Mouse (Mus musculus): Measurements from ENCODE around the gene Nmi. TPM values are rescaled to one million over a fixed set of nuclear protein-coding genes. Genes with fewer than 3 reads are reported as not detected.

The Nmi gene
- polyA plus RNA-seq, 1 experiment from 2014 or later, result 29.3 TPM

DNA sequence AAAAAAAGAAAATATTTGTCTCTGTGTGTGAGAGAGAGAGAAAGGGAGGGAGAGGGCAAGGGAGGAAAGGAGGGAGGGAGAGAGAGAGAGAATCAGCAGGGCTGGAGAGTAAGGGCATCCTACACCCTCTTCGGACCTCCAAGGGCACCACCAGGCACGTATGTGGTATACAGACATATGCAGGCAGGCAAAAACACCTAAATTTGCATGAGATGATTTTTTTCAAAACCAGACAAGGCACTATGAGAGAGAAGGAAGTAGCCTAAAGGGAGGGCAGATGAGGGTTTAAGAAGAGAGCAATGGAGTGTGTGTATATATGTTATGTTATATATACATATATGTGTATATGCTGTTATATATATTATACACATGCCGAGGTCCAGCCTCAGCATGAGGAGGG is 6.0 kb downstream of the Nmi start:
- Histone ChIP-seq H3K9ac (ENCODE audit: low read length) (no peak overlapping the region), H3K27me3 (ENCODE audit: control insufficient read depth, insufficient read depth, low read depth, low read length) (no peaks in the 10 kb centered on the region), H3K9me3 (ENCODE audit: control insufficient read depth, low read length) (no peaks in the 10 kb centered on the region), H3K4me2 (ENCODE audit: low read depth, low read length) (no peak overlapping the region), H3K27ac (ENCODE audit: low read length) (no peak overlapping the region), H3K4me1 (replicated peaks; ENCODE audit: control insufficient read depth, insufficient read depth, low read length) (no peaks in the 10 kb centered on the region), H3K4me3 (ENCODE audit: low read length) (no peak overlapping the region), H3K36me3 (ENCODE audit: control insufficient read depth, insufficient read depth, low read length) (no peaks in the 10 kb centered on the region)
- no peak for ATAC-seq (ENCODE audit: low read depth)
- WGBS, result 68% methylated on average over 3 of the region's 3 CpGs

DNA sequence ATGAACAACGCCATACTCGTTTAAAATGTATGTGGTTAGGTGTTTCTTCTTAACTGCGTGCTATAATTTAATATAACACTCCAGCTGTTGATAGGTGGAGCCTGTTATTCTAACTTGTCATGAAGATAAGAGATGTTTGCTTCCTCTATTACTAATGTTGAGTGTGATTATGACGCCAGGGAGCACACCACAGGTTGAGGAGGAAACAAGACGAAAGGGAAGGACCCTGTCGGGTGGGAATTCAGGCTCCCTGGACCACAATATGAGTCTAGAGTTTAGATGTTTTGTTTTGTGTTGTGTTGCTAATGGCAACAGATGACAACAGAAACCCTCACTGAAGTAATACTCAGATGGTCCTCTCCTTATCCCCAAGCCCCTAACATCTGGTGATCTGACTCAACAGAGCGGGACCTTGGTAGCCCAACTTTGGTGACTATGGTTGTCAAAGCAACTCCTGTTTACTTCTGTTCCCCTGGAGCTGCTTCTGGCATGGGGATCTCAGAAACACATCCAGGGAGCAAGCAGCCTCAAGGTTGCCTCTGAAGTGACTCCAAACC is 19.6 kb downstream of the Nmi start:
- Histone ChIP-seq H3K27ac (ENCODE audit: low read length) (no peak overlapping the region), H3K36me3 (ENCODE audit: control insufficient read depth, insufficient read depth, low read length) (no peaks in the 10 kb centered on the region), H3K27me3 (ENCODE audit: control insufficient read depth, insufficient read depth, low read depth, low read length) (no peaks in the 10 kb centered on the region), H3K9me3 (ENCODE audit: control insufficient read depth, low read length) (no peaks in the 10 kb centered on the region), H3K4me2 (ENCODE audit: low read depth, low read length) (no peak overlapping the region), H3K4me1 (replicated peaks; ENCODE audit: control insufficient read depth, insufficient read depth, low read length) (no peaks in the 10 kb centered on the region), H3K4me3 (ENCODE audit: low read length) (no peak overlapping the region), H3K9ac (ENCODE audit: low read length) (no peak overlapping the region)
- ATAC-seq (ENCODE audit: low read depth), result no peak
- 86% methylated on average over 7 of the region's 7 CpGs for WGBS

GRCm38 (mm10) chr2:51950876-51951275 is 22.4 kb downstream of the Nmi start:
- WGBS, result 28% methylated on average over 1 of the region's 1 CpGs
- no peaks in the 10 kb centered on the region for H3K36me3 ChIP-seq (ENCODE audit: control insufficient read depth, insufficient read depth, low read length)
- no peak overlapping the region for H3K4me3 ChIP-seq (ENCODE audit: low read length)
- ATAC-seq (ENCODE audit: low read depth), result no peak
- no peak overlapping the region for H3K9ac ChIP-seq (ENCODE audit: low read length)
- H3K27me3 ChIP-seq (ENCODE audit: control insufficient read depth, insufficient read depth, low read depth, low read length), result no peaks in the 10 kb centered on the region
- H3K9me3 ChIP-seq (ENCODE audit: control insufficient read depth, low read length), result no peaks in the 10 kb centered on the region
- H3K4me2 ChIP-seq (ENCODE audit: low read depth, low read length), result no peak overlapping the region
- H3K4me1 ChIP-seq (replicated peaks; ENCODE audit: control insufficient read depth, insufficient read depth, low read length), result 0 out of 2 replicates have a peak, but pooled peaks cover 4% of the 10 kb centered on the region
- no peak overlapping the region for H3K27ac ChIP-seq (ENCODE audit: low read length)

DNA sequence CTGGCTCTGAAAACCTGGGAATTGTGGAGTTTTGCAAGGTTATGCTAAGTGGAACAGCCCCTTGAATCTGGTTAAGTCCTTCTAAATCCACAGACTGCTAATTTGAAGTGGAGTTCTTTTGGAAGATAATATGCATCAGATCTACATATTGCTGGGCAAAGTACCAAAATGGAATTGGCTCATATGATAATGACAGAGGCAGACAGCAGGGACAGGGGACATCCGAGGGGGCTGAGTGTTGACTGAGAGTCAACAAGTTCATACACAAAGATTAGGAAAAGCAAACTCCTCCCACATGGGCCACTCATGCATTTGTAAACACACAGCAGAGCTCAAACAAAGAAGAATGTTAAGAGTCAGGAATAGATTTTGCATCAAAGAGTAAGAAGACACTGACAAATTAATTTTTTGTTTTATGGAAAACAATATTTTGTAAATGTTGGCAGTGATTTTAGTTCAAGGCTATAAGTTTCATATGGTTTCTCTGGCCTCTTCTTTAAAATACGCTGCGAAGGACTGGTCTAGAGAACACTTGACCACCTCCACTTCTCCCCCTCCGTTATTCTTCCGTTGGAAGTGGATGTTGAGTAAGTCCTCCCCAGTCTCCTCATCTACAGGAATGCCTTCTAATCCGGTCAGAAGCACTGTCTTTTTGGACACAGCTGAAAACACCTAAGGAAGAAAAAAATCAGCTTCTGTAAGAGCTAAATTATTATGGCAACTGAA is 25.0 kb downstream of the Nmi start:
- WGBS, result 25% methylated on average over 6 of the region's 6 CpGs
- peak; percentile 98 for ATAC-seq (ENCODE audit: low read depth)
- peak overlapping the region; percentile 39 for H3K27ac ChIP-seq (ENCODE audit: low read length)
- H3K36me3 ChIP-seq (ENCODE audit: control insufficient read depth, insufficient read depth, low read length), result no peaks in the 10 kb centered on the region
- H3K9ac ChIP-seq (ENCODE audit: low read length), result no peak overlapping the region
- no peaks in the 10 kb centered on the region for H3K27me3 ChIP-seq (ENCODE audit: control insufficient read depth, insufficient read depth, low read depth, low read length)
- H3K4me2 ChIP-seq (ENCODE audit: low read depth, low read length), result no peak overlapping the region
- H3K4me3 ChIP-seq (ENCODE audit: low read length), result no peak overlapping the region
- 0 out of 2 replicates have a peak, but pooled peaks cover 4% of the 10 kb centered on the region for H3K4me1 ChIP-seq (replicated peaks; ENCODE audit: control insufficient read depth, insufficient read depth, low read length)
- 0 out of 2 replicates have a peak, but pooled peaks cover 2% of the 10 kb centered on the region for H3K9me3 ChIP-seq (ENCODE audit: control insufficient read depth, low read length)

DNA sequence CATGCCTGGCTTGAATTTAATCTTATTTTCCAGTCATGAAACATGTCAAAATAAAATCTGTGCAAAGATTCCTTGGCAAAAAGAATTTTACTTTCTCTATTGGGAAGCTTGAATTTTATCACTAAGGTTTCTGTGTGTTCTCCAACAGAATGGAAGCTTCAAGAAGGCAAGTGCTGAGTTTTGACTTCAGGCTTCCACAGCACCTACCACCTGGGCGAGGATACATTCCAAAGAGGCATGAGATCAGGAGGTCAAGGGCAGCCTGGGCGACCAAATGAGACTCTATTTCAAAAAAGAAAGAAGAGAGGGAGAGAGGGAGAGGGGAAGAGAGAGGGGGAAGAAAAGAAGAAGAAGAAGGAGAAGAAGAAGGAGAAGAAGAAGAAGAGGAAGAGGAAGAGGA is 27.5 kb downstream of the Nmi start:
- H3K27me3 ChIP-seq (ENCODE audit: control insufficient read depth, insufficient read depth, low read depth, low read length), result no peaks in the 10 kb centered on the region
- WGBS, result 64% methylated on average over 2 of the region's 2 CpGs
- ATAC-seq (ENCODE audit: low read depth), result no peak
- H3K36me3 ChIP-seq (ENCODE audit: control insufficient read depth, insufficient read depth, low read length), result no peaks in the 10 kb centered on the region
- H3K4me1 ChIP-seq (replicated peaks; ENCODE audit: control insufficient read depth, insufficient read depth, low read length), result 0 out of 2 replicates have a peak, but pooled peaks cover 4% of the 10 kb centered on the region
- no peak overlapping the region for H3K9ac ChIP-seq (ENCODE audit: low read length)
- no peak overlapping the region for H3K4me2 ChIP-seq (ENCODE audit: low read depth, low read length)
- no peak overlapping the region for H3K27ac ChIP-seq (ENCODE audit: low read length)
- 0 out of 2 replicates have a peak, but pooled peaks cover 2% of the 10 kb centered on the region for H3K9me3 ChIP-seq (ENCODE audit: control insufficient read depth, low read length)
- H3K4me3 ChIP-seq (ENCODE audit: low read length), result no peak overlapping the region

DNA sequence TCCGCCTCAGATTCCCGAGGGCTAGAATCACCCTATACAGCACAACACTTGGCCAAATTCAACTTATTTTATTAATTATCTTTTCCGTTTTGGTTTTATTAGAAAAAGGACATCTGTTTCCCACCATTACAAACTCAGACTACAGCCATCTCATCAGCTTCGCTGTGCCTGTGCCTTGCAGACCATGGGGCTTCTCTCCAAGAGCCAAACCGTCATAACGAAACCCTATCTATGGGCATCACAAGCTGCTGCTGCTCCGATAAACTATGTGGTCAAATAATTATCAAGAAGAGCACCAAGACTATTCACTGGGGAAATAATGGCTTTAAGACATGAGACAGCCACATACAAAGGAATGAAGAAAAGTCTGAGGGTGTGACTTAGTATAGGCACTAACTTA is 31.5 kb downstream of the Nmi start:
- no peaks in the 10 kb centered on the region for H3K27me3 ChIP-seq (ENCODE audit: control insufficient read depth, insufficient read depth, low read depth, low read length)
- no peak overlapping the region for H3K27ac ChIP-seq (ENCODE audit: low read length)
- H3K9me3 ChIP-seq (ENCODE audit: control insufficient read depth, low read length), result 0 out of 2 replicates have a peak, but pooled peaks cover 2% of the 10 kb centered on the region
- WGBS, result 90% methylated on average over 7 of the region's 7 CpGs
- no peak overlapping the region for H3K4me3 ChIP-seq (ENCODE audit: low read length)
- no peak overlapping the region for H3K9ac ChIP-seq (ENCODE audit: low read length)
- no peak overlapping the region for H3K4me2 ChIP-seq (ENCODE audit: low read depth, low read length)
- no peak for ATAC-seq (ENCODE audit: low read depth)
- no peaks in the 10 kb centered on the region for H3K4me1 ChIP-seq (replicated peaks; ENCODE audit: control insufficient read depth, insufficient read depth, low read length)
- no peaks in the 10 kb centered on the region for H3K36me3 ChIP-seq (ENCODE audit: control insufficient read depth, insufficient read depth, low read length)

DNA sequence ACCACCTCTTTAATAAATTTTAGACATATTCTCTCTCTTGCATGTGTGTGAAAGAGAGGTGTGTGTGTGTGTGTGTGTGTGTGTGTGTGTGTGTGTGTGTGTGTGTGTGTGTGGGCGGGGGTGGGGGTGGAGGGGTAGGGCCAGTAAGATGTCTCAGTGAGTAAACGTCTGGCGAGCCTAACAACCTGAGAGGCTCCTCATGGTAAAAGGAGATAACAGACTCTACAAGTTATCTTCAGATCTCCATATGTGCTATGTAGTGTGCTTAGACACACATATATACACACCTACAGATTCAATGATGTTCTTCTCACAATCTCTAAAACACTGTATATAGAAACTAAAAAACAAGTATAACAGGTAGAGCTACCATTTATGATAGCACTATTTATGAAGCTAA is 34.5 kb downstream of the Nmi start:
- Histone ChIP-seq H3K27me3 (ENCODE audit: control insufficient read depth, insufficient read depth, low read depth, low read length) (no peaks in the 10 kb centered on the region), H3K4me2 (ENCODE audit: low read depth, low read length) (no peak overlapping the region), H3K9me3 (ENCODE audit: control insufficient read depth, low read length) (0 out of 2 replicates have a peak, but pooled peaks cover 1% of the 10 kb centered on the region), H3K36me3 (ENCODE audit: control insufficient read depth, insufficient read depth, low read length) (no peaks in the 10 kb centered on the region), H3K4me3 (ENCODE audit: low read length) (no peak overlapping the region), H3K9ac (ENCODE audit: low read length) (no peak overlapping the region), H3K4me1 (replicated peaks; ENCODE audit: control insufficient read depth, insufficient read depth, low read length) (peaks cover 6% of the 10 kb centered on the region), H3K27ac (ENCODE audit: low read length) (no peak overlapping the region)
- no peak for ATAC-seq (ENCODE audit: low read depth)
- WGBS, result 31% methylated on average over 3 of the region's 3 CpGs

DNA sequence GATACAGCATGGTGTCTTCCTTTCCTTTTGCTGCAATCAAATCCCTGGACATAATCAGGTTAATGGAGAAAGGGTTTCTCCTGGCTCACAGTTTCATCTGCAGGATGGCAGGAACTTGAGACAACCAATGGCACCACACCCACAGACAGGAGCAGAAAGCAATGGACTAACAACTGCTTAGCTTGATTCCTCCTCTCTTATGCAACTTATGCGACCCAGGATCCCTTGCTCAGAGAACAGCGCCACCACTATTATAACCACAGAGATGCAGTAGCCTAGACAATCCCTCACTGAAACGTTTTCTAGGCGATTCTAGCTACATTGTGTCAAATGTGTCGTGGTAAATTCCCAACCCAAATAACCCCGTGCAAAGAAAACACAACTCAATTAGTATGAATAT is 36.3 kb downstream of the Nmi start:
- 76% methylated on average over 6 of the region's 6 CpGs for WGBS
- ATAC-seq (ENCODE audit: low read depth), result no peak
- no peaks in the 10 kb centered on the region for H3K9me3 ChIP-seq (ENCODE audit: control insufficient read depth, low read length)
- H3K27me3 ChIP-seq (ENCODE audit: control insufficient read depth, insufficient read depth, low read depth, low read length), result no peaks in the 10 kb centered on the region
- H3K4me2 ChIP-seq (ENCODE audit: low read depth, low read length), result no peak overlapping the region
- H3K36me3 ChIP-seq (ENCODE audit: control insufficient read depth, insufficient read depth, low read length), result no peaks in the 10 kb centered on the region
- no peak overlapping the region for H3K4me3 ChIP-seq (ENCODE audit: low read length)
- no peak overlapping the region for H3K9ac ChIP-seq (ENCODE audit: low read length)
- H3K4me1 ChIP-seq (replicated peaks; ENCODE audit: control insufficient read depth, insufficient read depth, low read length), result peaks cover 8% of the 10 kb centered on the region
- no peak overlapping the region for H3K27ac ChIP-seq (ENCODE audit: low read length)

DNA sequence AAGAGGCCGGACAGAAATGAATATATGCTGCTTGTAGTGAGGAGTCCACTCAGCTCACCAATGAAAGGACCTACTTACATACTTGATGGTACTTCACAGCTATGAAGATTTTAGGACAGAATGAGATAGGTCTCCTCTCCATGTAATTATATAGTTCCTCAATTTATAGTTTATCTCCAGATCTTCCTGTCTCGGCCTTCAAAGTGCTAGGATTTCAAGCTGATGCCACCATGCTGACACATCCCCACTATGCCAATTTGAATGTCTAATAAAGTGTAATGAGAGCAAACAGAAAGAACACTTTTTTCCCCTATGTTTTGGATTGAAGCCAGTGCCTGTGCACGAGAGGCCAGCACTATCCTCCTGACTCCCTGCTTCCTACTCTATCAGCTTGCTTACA is 36.7 kb downstream of the Nmi start:
- no peak overlapping the region for H3K4me3 ChIP-seq (ENCODE audit: low read length)

More for the DNA sequence above, 36.7 kb downstream of the Nmi start:
- WGBS, result 64% methylated on average over 3 of the region's 3 CpGs
- Histone ChIP-seq H3K9ac (ENCODE audit: low read length) (no peak overlapping the region), H3K4me2 (ENCODE audit: low read depth, low read length) (no peak overlapping the region), H3K27ac (ENCODE audit: low read length) (no peak overlapping the region), H3K9me3 (ENCODE audit: control insufficient read depth, low read length) (no peaks in the 10 kb centered on the region), H3K4me1 (replicated peaks; ENCODE audit: control insufficient read depth, insufficient read depth, low read length) (peaks cover 8% of the 10 kb centered on the region), H3K27me3 (ENCODE audit: control insufficient read depth, insufficient read depth, low read depth, low read length) (no peaks in the 10 kb centered on the region), H3K36me3 (ENCODE audit: control insufficient read depth, insufficient read depth, low read length) (no peaks in the 10 kb centered on the region)
- ATAC-seq (ENCODE audit: low read depth), result no peak

All from lung, embryonic 16.5 days (tissue).